Mouse (Mus musculus): ENCODE measurements at regions not wholly inside any gene's neighbourhood (a gene's known extent, or its start where the extent isn't known, plus 50 kb on each side); places are given as distances from the start of the nearest gene placed in this dataset.

DNA sequence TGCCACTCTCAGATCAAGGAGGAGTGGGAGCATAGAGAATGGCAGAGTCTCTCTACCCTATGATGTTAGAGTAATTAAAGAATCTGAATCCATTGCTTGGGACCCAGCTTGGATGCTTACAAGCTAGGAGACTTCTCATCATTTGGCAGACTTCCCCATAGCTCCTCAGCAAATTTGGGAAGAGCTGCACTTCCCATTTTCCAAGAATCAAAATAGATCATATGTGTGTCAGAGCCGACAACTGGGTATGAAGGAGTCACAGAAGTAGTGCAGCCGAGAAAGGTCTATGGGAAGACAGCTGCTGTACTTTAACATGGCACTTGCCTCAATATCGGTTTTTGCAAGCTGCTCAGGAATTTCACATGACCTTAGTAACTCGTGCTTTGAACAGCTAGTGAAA lies 596.8 kb downstream of the Gm9195 start:
- no peak overlapping the region for H3K27ac ChIP-seq (ENCODE audit: low read depth)
- no peak for DNase-seq
- no peak overlapping the region for H3K4me3 ChIP-seq (ENCODE audit: low read depth, low read length)
- WGBS: 71% methylated on average over 4 of the region's 4 CpGs
- no peaks in the 10 kb centered on the region for H3K27me3 ChIP-seq (ENCODE audit: insufficient read depth, low read length)
- no peak overlapping the region for H3K4me2 ChIP-seq
- no peak for TF ChIP-seq CTCF (IDR thresholded peaks at IDR 0.05; ENCODE audit: low read depth)
- no peaks in the 10 kb centered on the region for H3K36me3 ChIP-seq (ENCODE audit: insufficient read depth)
- no peak overlapping the region for H3K9ac ChIP-seq
- H3K9me3 ChIP-seq (ENCODE audit: low read depth, low read length): no peaks in the 10 kb centered on the region
- H3K4me1 ChIP-seq (ENCODE audit: insufficient read depth): no peaks in the 10 kb centered on the region
- ATAC-seq (ENCODE audit: insufficient read depth): no peak

DNA sequence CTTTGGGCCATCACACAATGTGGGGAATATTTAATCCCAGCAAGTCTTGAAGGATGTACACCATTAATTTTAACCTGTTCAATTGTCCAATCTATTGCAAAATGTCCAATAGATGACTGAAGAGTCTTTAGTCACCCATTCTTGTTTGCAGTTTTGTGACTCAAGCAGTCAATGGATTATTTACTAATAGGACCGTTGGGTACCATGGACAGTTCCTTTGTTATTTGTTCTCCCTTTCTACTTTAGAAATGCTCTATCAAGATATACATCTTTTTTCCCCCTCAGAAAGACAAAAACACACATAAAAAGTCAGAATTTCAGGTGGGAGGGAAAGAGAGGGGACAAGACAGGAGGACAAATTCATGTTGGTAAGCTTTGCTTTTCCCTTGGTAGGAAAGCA lies 598.3 kb downstream of the Gm9195 start:
- 67% methylated on average over 1 of the region's 1 CpGs for WGBS

DNA sequence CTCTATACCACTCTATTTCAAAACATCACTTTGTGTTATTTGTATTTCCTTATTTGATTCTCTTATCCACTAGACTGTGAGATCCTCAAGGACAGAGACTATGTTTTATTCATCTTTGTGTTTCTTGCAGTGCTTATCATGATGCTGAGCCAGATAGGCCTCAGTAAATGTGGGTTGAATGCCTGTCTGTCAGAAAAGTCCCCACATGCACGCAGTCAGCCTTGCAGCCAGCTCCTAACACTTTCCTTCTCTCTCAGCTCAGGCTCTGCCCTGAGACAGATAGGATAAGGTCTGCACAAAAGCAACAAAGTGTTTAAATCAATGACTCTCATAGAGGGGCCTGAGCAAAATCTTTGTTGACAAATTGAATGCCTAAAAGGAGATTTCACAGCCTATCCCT lies 600.0 kb downstream of the Gm9195 start:
- H3K4me1 ChIP-seq (ENCODE audit: insufficient read depth): no peaks in the 10 kb centered on the region
- no peak overlapping the region for H3K27ac ChIP-seq (ENCODE audit: low read depth)
- no peaks in the 10 kb centered on the region for H3K27me3 ChIP-seq (ENCODE audit: insufficient read depth, low read length)
- no peak overlapping the region for H3K4me2 ChIP-seq
- H3K9me3 ChIP-seq (ENCODE audit: low read depth, low read length): no peaks in the 10 kb centered on the region
- ATAC-seq (ENCODE audit: insufficient read depth) (no peak), DNase-seq (no peak)
- no peak overlapping the region for H3K4me3 ChIP-seq (ENCODE audit: low read depth, low read length)
- H3K9ac ChIP-seq: no peak overlapping the region
- no peaks in the 10 kb centered on the region for H3K36me3 ChIP-seq (ENCODE audit: insufficient read depth)
- TF ChIP-seq CTCF (IDR thresholded peaks at IDR 0.05; ENCODE audit: low read depth): no peak
- WGBS: 65% methylated on average over 1 of the region's 1 CpGs

More for the DNA sequence above, 598.3 kb downstream of the Gm9195 start:
- no peaks in the 10 kb centered on the region for H3K4me1 ChIP-seq (ENCODE audit: insufficient read depth)
- DNase-seq (peak; percentile 79), ATAC-seq (ENCODE audit: insufficient read depth) (no peak)
- TF ChIP-seq CTCF (IDR thresholded peaks at IDR 0.05; ENCODE audit: low read depth): no peak
- H3K27ac ChIP-seq (ENCODE audit: low read depth): no peak overlapping the region
- no peaks in the 10 kb centered on the region for H3K9me3 ChIP-seq (ENCODE audit: low read depth, low read length)
- no peak overlapping the region for H3K9ac ChIP-seq
- H3K27me3 ChIP-seq (ENCODE audit: insufficient read depth, low read length): no peaks in the 10 kb centered on the region
- no peak overlapping the region for H3K4me3 ChIP-seq (ENCODE audit: low read depth, low read length)
- no peaks in the 10 kb centered on the region for H3K36me3 ChIP-seq (ENCODE audit: insufficient read depth)
- H3K4me2 ChIP-seq: no peak overlapping the region

DNA sequence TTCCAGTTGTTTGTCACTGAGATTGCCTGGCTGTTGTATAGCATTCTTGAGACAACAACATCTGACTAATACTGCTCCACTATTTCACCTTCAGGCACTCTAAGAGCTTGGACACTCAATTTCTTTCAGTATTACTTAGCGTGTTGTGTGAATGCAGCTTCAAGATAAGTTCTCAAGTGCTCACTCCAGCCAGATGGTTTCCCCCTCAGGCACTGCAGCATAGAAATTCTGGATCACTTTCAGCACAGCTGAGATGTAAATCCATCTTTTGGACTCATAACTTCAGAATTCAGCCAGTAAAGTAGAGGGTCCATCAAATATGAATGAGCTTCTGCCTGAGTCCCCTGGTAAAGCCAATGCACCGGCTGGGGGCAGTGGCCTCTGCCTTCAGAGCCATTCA lies 608.8 kb downstream of the Gm9195 start:
- Histone ChIP-seq H3K9me3 (ENCODE audit: low read depth, low read length) (no peaks in the 10 kb centered on the region), H3K27me3 (ENCODE audit: insufficient read depth, low read length) (no peaks in the 10 kb centered on the region), H3K4me3 (ENCODE audit: low read depth, low read length) (no peak overlapping the region), H3K4me1 (ENCODE audit: insufficient read depth) (no peaks in the 10 kb centered on the region), H3K27ac (ENCODE audit: low read depth) (no peak overlapping the region), H3K36me3 (ENCODE audit: insufficient read depth) (no peaks in the 10 kb centered on the region), H3K4me2 (no peak overlapping the region), H3K9ac (no peak overlapping the region)
- ATAC-seq (ENCODE audit: insufficient read depth) (no peak), DNase-seq (no peak)
- no peak for TF ChIP-seq CTCF (IDR thresholded peaks at IDR 0.05; ENCODE audit: low read depth)
- 65% methylated on average over 2 of the region's 2 CpGs for WGBS

DNA sequence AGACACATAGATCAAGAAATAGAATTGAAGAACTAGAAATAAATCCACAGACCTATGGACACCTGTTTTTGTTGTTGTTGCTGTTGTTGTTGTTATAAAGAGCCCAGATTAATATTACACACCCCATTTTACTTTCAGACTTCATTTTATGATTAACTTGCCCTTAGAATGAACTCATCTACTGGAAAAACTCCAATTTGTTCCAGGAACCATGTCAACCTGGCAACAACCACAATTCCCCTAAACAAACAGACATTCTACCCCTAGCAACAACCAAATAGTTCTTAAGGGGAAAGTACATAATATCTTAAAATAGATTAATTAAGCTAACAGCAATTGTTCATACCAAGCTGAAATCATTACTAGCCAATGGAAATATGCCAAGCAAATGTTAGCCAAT lies 646.1 kb downstream of the Gm9195 start:
- H3K4me3 ChIP-seq (ENCODE audit: low read depth, low read length): no peak overlapping the region
- H3K27ac ChIP-seq (ENCODE audit: low read depth): no peak overlapping the region
- no peak overlapping the region for H3K9ac ChIP-seq
- H3K9me3 ChIP-seq (ENCODE audit: low read depth, low read length): no peaks in the 10 kb centered on the region
- no peaks in the 10 kb centered on the region for H3K4me1 ChIP-seq (ENCODE audit: insufficient read depth)
- ATAC-seq (ENCODE audit: insufficient read depth): no peak
- H3K4me2 ChIP-seq: no peak overlapping the region
- no peaks in the 10 kb centered on the region for H3K36me3 ChIP-seq (ENCODE audit: insufficient read depth)
- DNase-seq: no peak
- H3K27me3 ChIP-seq (ENCODE audit: insufficient read depth, low read length): no peaks in the 10 kb centered on the region
- TF ChIP-seq CTCF (IDR thresholded peaks at IDR 0.05; ENCODE audit: low read depth): no peak

DNA sequence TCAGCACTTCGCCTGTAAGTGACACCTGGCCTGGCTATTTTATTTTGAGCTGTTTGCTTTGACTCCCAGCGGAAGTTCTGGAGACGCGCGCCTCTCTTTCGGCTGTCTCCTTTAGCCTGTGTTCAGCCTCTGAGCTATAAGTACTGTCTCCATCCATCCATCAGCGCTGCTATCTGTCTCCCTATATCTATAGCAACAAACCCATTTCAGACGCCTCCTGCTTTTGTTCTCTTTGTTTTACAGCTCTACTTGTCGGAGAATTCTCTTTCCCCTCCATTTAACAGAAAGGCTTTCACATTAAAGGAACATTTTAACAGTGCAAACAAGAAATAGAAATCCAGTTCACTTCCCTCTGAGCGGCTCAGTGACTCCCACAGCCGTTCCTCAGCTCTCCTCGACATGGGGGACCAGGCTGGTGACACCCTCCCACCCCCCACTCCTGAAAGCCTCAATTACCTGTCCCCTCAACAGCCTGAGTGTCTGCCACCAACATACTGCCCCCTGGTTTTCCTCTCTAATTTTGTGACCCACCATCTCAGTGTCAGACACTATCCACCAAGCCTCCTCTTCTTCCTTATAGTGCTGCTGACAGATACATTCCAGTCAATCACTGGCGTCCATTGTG lies 682.7 kb downstream of the Gm9195 start:
- TF ChIP-seq CTCF (IDR thresholded peaks at IDR 0.05; ENCODE audit: low read depth): no peak

DNA sequence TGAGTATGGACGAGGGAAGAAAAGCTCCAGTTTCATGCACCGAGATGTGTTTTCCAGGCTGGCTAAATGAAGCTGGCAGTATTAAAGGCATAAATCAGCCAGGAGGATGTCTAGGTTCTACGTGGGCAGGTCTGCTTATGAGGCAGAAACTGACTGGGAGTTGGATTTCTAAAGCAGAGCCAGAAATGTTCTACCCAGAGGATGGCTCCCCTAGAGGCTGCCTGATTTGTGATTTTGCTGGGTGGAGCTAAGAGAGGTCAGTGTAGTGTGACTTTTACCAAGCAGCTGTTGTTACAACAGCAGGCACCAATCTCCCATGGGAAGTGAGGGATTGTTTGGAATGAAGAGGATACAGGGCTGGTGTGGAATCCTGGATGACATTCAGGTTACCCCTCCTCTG lies 686.0 kb downstream of the Gm9195 start:
- DNase-seq (peak; percentile 13), ATAC-seq (ENCODE audit: insufficient read depth) (no peak)
- Histone ChIP-seq H3K4me3 (ENCODE audit: low read depth, low read length) (no peak overlapping the region), H3K9ac (no peak overlapping the region), H3K9me3 (ENCODE audit: low read depth, low read length) (no peaks in the 10 kb centered on the region), H3K4me1 (ENCODE audit: insufficient read depth) (no peaks in the 10 kb centered on the region), H3K36me3 (ENCODE audit: insufficient read depth) (no peaks in the 10 kb centered on the region), H3K4me2 (no peak overlapping the region), H3K27ac (ENCODE audit: low read depth) (no peak overlapping the region), H3K27me3 (ENCODE audit: insufficient read depth, low read length) (no peaks in the 10 kb centered on the region)
- WGBS: 71% methylated on average over 3 of the region's 3 CpGs
- peak; percentile 20; the same call in 1 of the 2 replicates for TF ChIP-seq CTCF (IDR thresholded peaks at IDR 0.05; ENCODE audit: low read depth)

More for the DNA sequence above, 682.7 kb downstream of the Gm9195 start:
- DNase-seq (no peak), ATAC-seq (ENCODE audit: insufficient read depth) (no peak)
- WGBS: 33% methylated on average over 13 of the region's 13 CpGs
- Histone ChIP-seq H3K27ac (ENCODE audit: low read depth) (no peak overlapping the region), H3K36me3 (ENCODE audit: insufficient read depth) (no peaks in the 10 kb centered on the region), H3K9ac (no peak overlapping the region), H3K4me3 (ENCODE audit: low read depth, low read length) (no peak overlapping the region), H3K9me3 (ENCODE audit: low read depth, low read length) (no peaks in the 10 kb centered on the region), H3K4me2 (no peak overlapping the region), H3K4me1 (ENCODE audit: insufficient read depth) (no peaks in the 10 kb centered on the region), H3K27me3 (ENCODE audit: insufficient read depth, low read length) (no peaks in the 10 kb centered on the region)

DNA sequence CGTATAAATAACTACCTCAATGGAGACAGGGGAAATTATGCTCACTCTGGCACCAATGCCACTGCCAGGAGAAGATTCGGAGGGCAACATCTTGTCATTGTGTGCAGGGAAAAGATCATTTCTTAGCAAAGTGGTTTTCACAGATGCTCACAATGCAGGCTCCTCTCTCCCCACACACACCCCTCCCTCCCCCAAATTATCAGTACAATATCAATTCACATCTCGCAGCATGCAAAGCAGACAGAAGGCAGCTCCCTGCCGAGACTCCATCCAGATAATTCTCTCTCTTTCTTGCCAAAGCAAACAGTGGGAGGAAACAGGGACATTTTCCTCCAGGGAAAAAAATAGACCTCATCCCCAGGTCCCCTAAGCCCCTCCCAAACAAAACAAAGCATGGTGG lies 691.8 kb downstream of the Gm9195 start:
- Histone ChIP-seq H3K36me3 (ENCODE audit: insufficient read depth) (no peaks in the 10 kb centered on the region), H3K27ac (ENCODE audit: low read depth) (no peak overlapping the region), H3K27me3 (ENCODE audit: insufficient read depth, low read length) (no peaks in the 10 kb centered on the region), H3K9me3 (ENCODE audit: low read depth, low read length) (no peaks in the 10 kb centered on the region), H3K4me3 (ENCODE audit: low read depth, low read length) (no peak overlapping the region), H3K4me1 (ENCODE audit: insufficient read depth) (no peaks in the 10 kb centered on the region), H3K9ac (no peak overlapping the region), H3K4me2 (no peak overlapping the region)
- no peak for TF ChIP-seq CTCF (IDR thresholded peaks at IDR 0.05; ENCODE audit: low read depth)
- 53% methylated on average over 4 of the region's 4 CpGs for WGBS
- no peak for ATAC-seq (ENCODE audit: insufficient read depth)
- DNase-seq: no peak
